Mouse (Mus musculus) embryo, embryonic 11 days (tissue): ENCODE measurements around the gene Ankrd44.
"Not testable (repeated sequence)": the region's sequence is repeated elsewhere in the genome, so short reads cannot be mapped to it uniquely, and the experiment has no call there.

ENCODE experiments used
- DNase-seq: peaks from one replicate; pipeline ENCODE4 v3.0.0-alpha.2; 2015

The Ankrd44 gene

DNA sequence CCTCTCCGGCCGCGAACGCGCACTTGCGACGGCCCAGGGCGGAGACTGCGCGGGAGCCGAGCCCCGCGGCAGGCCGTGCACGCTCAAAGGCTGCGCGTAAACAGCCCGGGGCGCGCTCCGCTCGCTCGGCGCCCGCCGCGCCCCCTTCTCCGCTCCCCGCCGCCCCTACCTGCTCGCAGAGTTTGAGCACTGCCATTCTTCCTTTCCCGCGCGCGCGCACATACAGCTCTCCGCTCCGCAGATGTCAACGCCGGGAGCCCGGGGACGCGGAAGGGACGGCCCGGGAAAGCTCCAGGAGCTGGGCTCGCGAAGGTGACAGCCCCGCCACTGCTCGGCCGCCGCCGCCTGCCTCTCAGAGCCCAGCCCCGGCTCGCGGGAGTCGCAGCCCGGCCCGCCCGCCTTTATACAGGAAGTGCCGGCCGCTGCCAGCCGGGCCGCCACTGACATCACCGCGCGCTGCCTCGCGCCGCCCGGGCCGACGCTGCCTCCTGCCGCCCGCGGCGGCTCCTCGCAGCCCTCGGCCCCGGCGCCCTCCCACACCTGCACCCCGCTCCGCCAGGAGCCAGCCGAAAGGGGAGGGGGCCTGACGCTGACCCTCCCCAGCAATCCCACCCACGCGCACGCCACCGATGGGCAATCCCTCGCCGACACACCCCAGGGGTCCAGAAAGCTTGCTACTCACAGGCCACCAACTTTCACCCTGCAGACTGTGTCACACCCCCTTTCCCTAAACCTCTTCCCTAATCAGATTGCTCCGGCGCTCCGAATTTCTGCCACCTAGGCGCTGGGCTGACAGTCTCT, at the start of gene Ankrd44:
TSS of gene Ankrd44 (minus strand) at position 417 of the 801 bp plus-strand sequence.
- peak; percentile 92 for DNase-seq

DNA sequence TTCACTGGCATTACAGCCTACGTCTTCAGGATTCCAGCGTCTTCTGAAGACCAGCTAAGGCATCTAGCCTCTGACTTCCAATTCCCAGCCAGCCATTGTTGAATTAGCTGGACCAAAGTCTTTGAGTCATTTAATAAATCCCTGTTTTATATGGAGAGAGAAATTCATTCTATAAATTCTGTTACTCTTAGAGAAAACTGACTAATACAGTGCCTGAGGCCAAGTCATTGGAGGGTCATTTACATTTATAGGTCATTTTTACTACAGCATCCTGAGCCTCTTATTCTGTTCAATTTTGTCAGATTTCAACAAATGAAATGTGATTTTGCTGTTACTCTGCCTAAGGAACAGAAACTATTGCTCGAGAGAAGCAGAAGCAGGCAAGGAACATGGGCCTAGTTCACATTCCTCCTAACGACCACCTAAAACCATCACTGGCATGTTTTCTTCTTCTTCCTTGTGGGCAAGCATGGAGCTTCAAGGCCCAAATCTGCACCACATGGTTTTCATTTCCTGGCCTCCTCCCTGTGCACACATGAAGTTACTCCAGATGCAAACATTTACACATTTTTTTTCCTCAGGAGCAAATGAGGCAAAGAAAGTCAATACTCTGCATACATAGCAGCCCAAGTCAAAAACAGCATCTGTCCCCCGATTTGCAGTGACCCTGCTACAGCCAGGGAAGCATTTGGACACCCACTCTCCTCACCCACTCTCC, 45.7 kb upstream of the Ankrd44 start:
- DNase-seq: peak; percentile 53

DNA sequence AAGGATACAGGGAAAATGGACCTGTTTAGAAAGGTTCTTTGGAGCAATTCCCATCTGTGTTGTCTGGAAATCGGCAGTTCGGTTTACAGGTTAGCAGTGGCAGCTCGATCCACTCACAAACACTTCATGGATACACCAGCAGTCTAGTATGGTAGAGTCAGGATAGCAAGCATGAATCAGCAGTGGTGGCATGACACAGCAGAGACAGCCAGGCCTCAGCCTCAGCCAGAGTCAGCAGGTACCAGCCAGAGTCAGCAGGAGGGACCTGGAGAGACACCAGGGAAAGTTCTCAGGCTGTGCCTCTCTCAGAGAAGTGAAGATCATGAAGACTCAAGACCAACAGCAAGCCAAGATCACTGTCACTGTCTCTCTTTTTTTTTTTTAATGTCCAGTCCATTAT, 40.7 kb upstream of the Ankrd44 start:
- no peak for DNase-seq

- peak; percentile 64 for DNase-seq
Measured at GRCm38 (mm10) chr1:54965159-54965995, 39.2 kb upstream of the Ankrd44 start.

GRCm38 (mm10) chr1:54961724-54962123, 35.5 kb upstream of the Ankrd44 start:
- DNase-seq: no peak

- peak; percentile 46 for DNase-seq
Measured at GRCm38 (mm10) chr1:54960613-54961165, 34.5 kb upstream of the Ankrd44 start.

GRCm38 (mm10) chr1:54958525-54958924, 32.3 kb upstream of the Ankrd44 start:
- DNase-seq: no peak

DNA sequence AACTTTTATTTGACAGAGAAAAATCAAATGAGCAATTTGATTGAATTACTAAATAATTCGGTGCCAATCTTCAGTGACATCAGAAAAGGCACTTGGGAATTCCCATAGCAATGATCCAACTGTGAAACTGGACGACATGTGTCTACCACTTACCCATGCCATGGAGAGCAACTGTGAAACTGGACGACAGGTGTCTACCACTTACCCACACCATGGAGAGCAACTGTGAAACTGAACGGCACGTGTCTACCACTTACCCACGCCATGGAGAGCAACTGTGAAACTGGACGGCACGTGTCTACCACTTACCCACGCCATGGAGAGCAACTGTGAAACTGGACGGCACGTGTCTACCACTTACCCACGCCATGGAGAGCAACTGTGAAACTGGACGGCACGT, 30.8 kb upstream of the Ankrd44 start:
- not testable (repeated sequence) for DNase-seq

- no peak for DNase-seq
Measured at GRCm38 (mm10) chr1:54954856-54955255, 28.7 kb upstream of the Ankrd44 start.

GRCm38 (mm10) chr1:54944648-54945047, 18.5 kb upstream of the Ankrd44 start:
- DNase-seq: no peak

DNA sequence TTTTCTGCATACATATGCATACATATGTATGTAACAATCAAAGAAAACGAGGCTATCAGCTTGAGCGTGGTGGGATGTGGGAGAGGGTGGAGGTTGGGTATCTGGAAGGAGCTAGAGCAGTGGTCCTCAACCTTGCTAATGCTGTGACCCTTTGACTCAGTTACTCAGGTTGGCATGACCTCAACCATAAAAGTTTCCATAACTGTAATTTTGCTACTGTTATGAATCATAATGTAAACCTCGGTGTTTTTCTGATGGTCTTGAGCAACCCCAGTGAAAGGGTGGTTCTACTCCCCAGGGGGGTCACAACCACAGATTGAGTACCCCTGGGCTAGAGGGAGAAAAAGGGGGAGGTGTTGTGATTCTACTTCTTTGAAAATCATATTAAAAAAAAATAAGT, 9.3 kb upstream of the Ankrd44 start:
- no peak for DNase-seq

DNA sequence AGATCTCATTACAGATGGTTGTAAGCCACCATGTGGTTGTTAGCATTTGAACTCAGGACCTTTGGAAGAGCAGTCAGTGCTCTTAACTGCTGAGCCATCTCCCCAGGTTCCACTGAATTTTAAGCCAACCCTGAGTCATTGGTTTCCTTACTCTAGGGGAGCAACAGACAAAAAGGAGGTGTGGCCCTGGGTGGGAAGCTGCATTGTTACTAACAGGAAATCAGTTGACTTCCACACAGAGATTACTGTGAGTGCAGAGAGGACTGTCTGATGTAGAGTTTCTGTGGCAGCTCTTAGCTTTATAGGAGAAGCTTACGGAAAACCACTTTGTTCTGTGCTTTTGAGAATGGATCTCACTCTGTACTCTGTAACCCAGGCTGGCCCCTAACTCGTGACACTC, 8.7 kb upstream of the Ankrd44 start:
- no peak for DNase-seq

GRCm38 (mm10) chr1:54933646-54934045, 7.5 kb upstream of the Ankrd44 start:
- DNase-seq: no peak

DNA sequence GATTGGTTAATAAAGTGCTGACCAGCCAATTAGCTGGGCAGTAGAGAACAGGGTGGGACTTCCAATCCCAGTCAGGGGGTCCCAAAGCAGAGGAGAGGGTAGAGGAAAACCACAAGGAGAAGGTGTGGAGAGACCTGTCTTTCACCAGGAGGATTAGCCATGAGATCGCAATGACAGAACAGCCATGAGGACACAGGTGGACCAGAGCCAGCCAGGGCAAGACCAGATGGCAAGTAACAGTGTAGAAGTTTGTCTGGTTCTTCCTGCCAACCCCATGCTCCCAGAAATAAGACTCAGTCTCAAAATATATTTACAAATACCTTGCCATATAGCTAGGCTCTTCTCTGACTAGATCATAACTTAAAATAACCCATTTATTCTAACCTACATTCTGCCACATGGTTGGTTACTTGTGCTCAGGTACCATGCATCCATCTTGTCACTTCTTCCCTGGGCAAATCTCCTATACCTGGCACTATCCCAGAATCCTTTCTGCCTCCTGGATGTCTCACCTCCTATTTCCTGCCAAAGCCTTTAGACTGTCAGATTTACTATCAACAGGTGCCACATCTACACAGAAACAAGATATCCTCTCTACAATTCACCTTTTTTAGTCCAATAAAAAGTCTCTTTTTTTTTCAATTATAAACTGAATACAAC, 6.4 kb upstream of the Ankrd44 start:
- DNase-seq: no peak

- DNase-seq: no peak
Measured at GRCm38 (mm10) chr1:54931231-54931630, 5.0 kb upstream of the Ankrd44 start.

DNA sequence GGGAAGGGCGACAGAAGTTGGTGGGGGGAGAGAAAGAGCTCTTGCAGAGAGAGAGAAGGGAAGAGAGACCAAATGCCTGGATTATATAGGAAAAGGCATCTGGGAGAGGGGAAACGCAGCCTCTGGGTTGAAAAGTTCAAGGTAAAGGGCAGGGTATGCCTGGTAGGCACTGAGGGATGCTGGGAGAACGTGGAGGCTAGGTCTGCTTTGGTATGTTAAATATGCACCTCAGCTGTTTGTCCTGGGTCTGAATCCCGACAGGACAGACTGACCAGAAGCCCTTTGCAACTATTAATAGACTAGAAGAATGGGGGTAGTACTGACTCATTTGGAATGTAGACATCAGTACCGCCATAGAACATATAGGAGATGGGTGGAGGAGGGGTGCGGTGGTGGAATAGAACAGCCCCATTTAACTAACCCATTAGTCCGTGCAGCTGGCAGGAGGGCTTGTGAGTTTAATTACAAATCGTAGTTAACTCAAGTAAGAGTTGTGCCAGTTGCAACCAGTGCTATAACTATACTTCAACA, 4.5 kb upstream of the Ankrd44 start:
- DNase-seq: no peak

- peak; percentile 52 for DNase-seq
Measured at GRCm38 (mm10) chr1:54925451-54925934, 694 bp downstream of the Ankrd44 start.

DNA sequence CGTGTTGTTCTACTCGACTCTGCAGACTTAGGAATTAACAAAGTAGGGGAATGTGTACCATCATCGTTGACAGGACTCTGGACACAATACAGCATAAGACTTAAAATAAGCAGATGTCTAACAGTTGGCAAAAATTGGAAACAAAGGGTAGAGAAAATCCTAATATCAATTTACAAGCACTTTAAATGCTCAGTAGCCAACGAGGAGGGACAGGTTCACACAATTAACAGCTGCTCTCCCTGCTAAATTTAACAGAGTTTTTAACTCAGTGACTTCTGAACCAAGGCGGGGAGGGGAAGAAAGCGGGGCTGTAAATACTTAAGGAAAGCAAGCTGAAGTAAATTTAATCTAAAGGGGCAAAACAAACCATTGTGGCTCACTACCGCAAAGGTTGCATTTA, 1.4 kb downstream of the Ankrd44 start:
- no peak for DNase-seq

GRCm38 (mm10) chr1:54924309-54924685, 1.9 kb downstream of the Ankrd44 start:
- no peak for DNase-seq

- no peak for DNase-seq
Measured at GRCm38 (mm10) chr1:54923366-54924308, 2.5 kb downstream of the Ankrd44 start.

GRCm38 (mm10) chr1:54922707-54923106, 3.5 kb downstream of the Ankrd44 start:
- no peak for DNase-seq
